Mouse (Mus musculus): ENCODE data around the gene Nid2. TPM values are rescaled to one million over a fixed set of nuclear protein-coding genes. Genes with fewer than 3 reads are reported as not detected.
A peak's percentile ranks its signal among the peaks of the same experiment; 100 is the strongest.

Gene Nid2
- 41.0 and 44.4 TPM in 2 replicates for polyA plus RNA-seq (2015; fragmentation: Nextera tagmentation; extraction: Ambion mirVana)

- Histone ChIP-seq H3K9ac (peak within 1 kb of the TSS; percentile 44), H3K4me2 (peak within 1 kb of the TSS; percentile 98), H3K27me3 (replicated peaks) (peaks cover 34% of the 10 kb centered on the region), H3K9me3 (no peaks in the 10 kb centered on the region), H3K27ac (no peak within 1 kb of the TSS), H3K4me3 (peak within 1 kb of the TSS; percentile 59), H3K36me3 (replicated peaks) (no peaks in the 10 kb centered on the region), H3K4me1 (peaks cover 22% of the 10 kb centered on the region)
- ATAC-seq (replicated peaks): peak; percentile 96
- under 1% methylated on average over 45 of the region's 45 CpGs for WGBS
Observed at GRCm38 (mm10) chr14:19751025-19751771, at the start of gene Nid2. Nid2 (plus strand) TSS chr14:19751265.

- Histone ChIP-seq H3K27me3 (replicated peaks) (no peaks in the 10 kb centered on the region), H3K4me3 (no peak overlapping the region), H3K36me3 (replicated peaks) (no peaks in the 10 kb centered on the region), H3K9ac (no peak overlapping the region), H3K4me2 (no peak overlapping the region), H3K9me3 (no peaks in the 10 kb centered on the region), H3K4me1 (0 out of 2 replicates have a peak, but pooled peaks cover 4% of the 10 kb centered on the region), H3K27ac (no peak overlapping the region)
- no peak for ATAC-seq (replicated peaks)
Observed at GRCm38 (mm10) chr14:19701546-19701945, 49.5 kb upstream of the Nid2 start.

GRCm38 (mm10) chr14:19705649-19706048 lies 45.4 kb upstream of the Nid2 start:
- ATAC-seq (replicated peaks): peak; percentile 82
- no peak overlapping the region for H3K9ac ChIP-seq
- H3K4me1 ChIP-seq: peaks cover 8% of the 10 kb centered on the region; the same call in 1 of the 2 replicates
- H3K4me3 ChIP-seq: no peak overlapping the region
- no peaks in the 10 kb centered on the region for H3K9me3 ChIP-seq
- 10% methylated on average over 16 of the region's 16 CpGs for WGBS
- H3K4me2 ChIP-seq: peak overlapping the region; percentile 26; the same call in 1 of the 2 replicates
- 0 out of 2 replicates have a peak, but pooled peaks cover 7% of the 10 kb centered on the region for H3K27me3 ChIP-seq (replicated peaks)
- H3K27ac ChIP-seq: no peak overlapping the region
- H3K36me3 ChIP-seq (replicated peaks): no peaks in the 10 kb centered on the region

- H3K27me3 ChIP-seq (replicated peaks): 0 out of 2 replicates have a peak, but pooled peaks cover 7% of the 10 kb centered on the region
- H3K9ac ChIP-seq: no peak overlapping the region
- ATAC-seq (replicated peaks): peak; percentile 71
- H3K36me3 ChIP-seq (replicated peaks): no peaks in the 10 kb centered on the region
- under 1% methylated on average over 5 of the region's 5 CpGs for WGBS
- H3K4me2 ChIP-seq: no peak overlapping the region
- peaks cover 8% of the 10 kb centered on the region; the same call in 1 of the 2 replicates for H3K4me1 ChIP-seq
- H3K4me3 ChIP-seq: no peak overlapping the region
- no peak overlapping the region for H3K27ac ChIP-seq
- no peaks in the 10 kb centered on the region for H3K9me3 ChIP-seq
Observed at GRCm38 (mm10) chr14:19706454-19706853, 44.6 kb upstream of the Nid2 start.

- no peaks in the 10 kb centered on the region for H3K36me3 ChIP-seq (replicated peaks)
- peaks cover 8% of the 10 kb centered on the region; the same call in 1 of the 2 replicates for H3K4me1 ChIP-seq
- 79% methylated on average over 2 of the region's 2 CpGs for WGBS
- ATAC-seq (replicated peaks): 0 out of 2 replicates have a peak, but pooled peaks have one; percentile 15
- H3K4me2 ChIP-seq: no peak overlapping the region
- 0 out of 2 replicates have a peak, but pooled peaks cover 7% of the 10 kb centered on the region for H3K27me3 ChIP-seq (replicated peaks)
- H3K27ac ChIP-seq: no peak overlapping the region
- H3K9ac ChIP-seq: no peak overlapping the region
- no peaks in the 10 kb centered on the region for H3K9me3 ChIP-seq
- H3K4me3 ChIP-seq: no peak overlapping the region
Observed at GRCm38 (mm10) chr14:19706997-19707396, 44.1 kb upstream of the Nid2 start.

GRCm38 (mm10) chr14:19707721-19708507 lies 43.2 kb upstream of the Nid2 start:
- Histone ChIP-seq H3K27me3 (replicated peaks) (0 out of 2 replicates have a peak, but pooled peaks cover 7% of the 10 kb centered on the region), H3K9me3 (no peaks in the 10 kb centered on the region), H3K9ac (no peak overlapping the region), H3K27ac (no peak overlapping the region), H3K4me2 (no peak overlapping the region), H3K4me1 (peaks cover 8% of the 10 kb centered on the region; the same call in 1 of the 2 replicates), H3K36me3 (replicated peaks) (no peaks in the 10 kb centered on the region), H3K4me3 (no peak overlapping the region)
- ATAC-seq (replicated peaks): no peak
- WGBS: 76% methylated on average over 11 of the region's 11 CpGs

GRCm38 (mm10) chr14:19709161-19709560 lies 41.9 kb upstream of the Nid2 start:
- Histone ChIP-seq H3K27ac (peak overlapping the region; percentile 23; the same call in 1 of the 2 replicates), H3K9ac (no peak overlapping the region), H3K9me3 (no peaks in the 10 kb centered on the region), H3K4me1 (peaks cover 8% of the 10 kb centered on the region; the same call in 1 of the 2 replicates), H3K27me3 (replicated peaks) (0 out of 2 replicates have a peak, but pooled peaks cover 7% of the 10 kb centered on the region), H3K36me3 (replicated peaks) (no peaks in the 10 kb centered on the region), H3K4me3 (no peak overlapping the region), H3K4me2 (peak overlapping the region; percentile 24)
- WGBS: 46% methylated on average over 9 of the region's 9 CpGs
- ATAC-seq (replicated peaks): no peak

GRCm38 (mm10) chr14:19711771-19712170 lies 39.3 kb upstream of the Nid2 start:
- no peak for ATAC-seq (replicated peaks)
- Histone ChIP-seq H3K4me2 (no peak overlapping the region), H3K36me3 (replicated peaks) (no peaks in the 10 kb centered on the region), H3K9me3 (no peaks in the 10 kb centered on the region), H3K4me1 (peaks cover 4% of the 10 kb centered on the region; the same call in 1 of the 2 replicates), H3K27ac (no peak overlapping the region), H3K9ac (no peak overlapping the region), H3K27me3 (replicated peaks) (0 out of 2 replicates have a peak, but pooled peaks cover 6% of the 10 kb centered on the region), H3K4me3 (no peak overlapping the region)
- WGBS: 50% methylated on average over 1 of the region's 1 CpGs

GRCm38 (mm10) chr14:19713067-19713466 lies 38.0 kb upstream of the Nid2 start:
- no peak for ATAC-seq (replicated peaks)
- H3K9ac ChIP-seq: no peak overlapping the region
- H3K36me3 ChIP-seq (replicated peaks): no peaks in the 10 kb centered on the region
- H3K9me3 ChIP-seq: no peaks in the 10 kb centered on the region
- H3K27ac ChIP-seq: no peak overlapping the region
- H3K27me3 ChIP-seq (replicated peaks): no peaks in the 10 kb centered on the region
- no peak overlapping the region for H3K4me3 ChIP-seq
- WGBS: 71% methylated on average over 3 of the region's 3 CpGs
- H3K4me2 ChIP-seq: no peak overlapping the region
- peaks cover 4% of the 10 kb centered on the region; the same call in 1 of the 2 replicates for H3K4me1 ChIP-seq

- Histone ChIP-seq H3K4me3 (no peak overlapping the region), H3K4me1 (no peaks in the 10 kb centered on the region), H3K9me3 (no peaks in the 10 kb centered on the region), H3K9ac (no peak overlapping the region), H3K27ac (no peak overlapping the region), H3K4me2 (no peak overlapping the region), H3K36me3 (replicated peaks) (no peaks in the 10 kb centered on the region), H3K27me3 (replicated peaks) (no peaks in the 10 kb centered on the region)
- WGBS: 21% methylated on average over 3 of the region's 3 CpGs
- ATAC-seq (replicated peaks): no peak; the same call in 1 of the 2 replicates
Observed at GRCm38 (mm10) chr14:19719077-19719476, 32.0 kb upstream of the Nid2 start.

GRCm38 (mm10) chr14:19720044-19720611 lies 30.9 kb upstream of the Nid2 start:
- Histone ChIP-seq H3K27me3 (replicated peaks) (no peaks in the 10 kb centered on the region), H3K9me3 (no peaks in the 10 kb centered on the region), H3K36me3 (replicated peaks) (no peaks in the 10 kb centered on the region), H3K27ac (no peak overlapping the region), H3K4me1 (no peaks in the 10 kb centered on the region), H3K9ac (no peak overlapping the region), H3K4me3 (no peak overlapping the region), H3K4me2 (no peak overlapping the region)
- ATAC-seq (replicated peaks): no peak
- WGBS: 38% methylated on average over 2 of the region's 2 CpGs

GRCm38 (mm10) chr14:19728278-19728677 lies 22.8 kb upstream of the Nid2 start:
- no peaks in the 10 kb centered on the region for H3K27me3 ChIP-seq (replicated peaks)
- WGBS: 88% methylated on average over 5 of the region's 5 CpGs
- H3K4me3 ChIP-seq: no peak overlapping the region
- H3K4me2 ChIP-seq: no peak overlapping the region
- H3K27ac ChIP-seq: no peak overlapping the region
- no peak for ATAC-seq (replicated peaks)
- H3K9ac ChIP-seq: no peak overlapping the region
- H3K36me3 ChIP-seq (replicated peaks): no peaks in the 10 kb centered on the region
- no peaks in the 10 kb centered on the region for H3K4me1 ChIP-seq
- no peaks in the 10 kb centered on the region for H3K9me3 ChIP-seq

Data from midbrain, embryonic 15.5 days (tissue).